ENCODE assay signal across 9 mouse cellular contexts in genomic region chr10:8682900-8683299, GRCm38 (mm10).
A peak's percentile ranks its signal among the peaks of the same experiment; 100 is the strongest.
DNase-seq lines count a peak whose midpoint lies in the region; ATAC-seq and TF ChIP-seq lines count a peak whose summit lies in the region.
"Had no signal": no experiment of that assay in that cellular context is flagged by ENCODE, and none has a peak within 500 bp of the region (broad histone marks: within the 10 kb centered on the region; RNA-seq: fewer than 3 reads in every experiment).

No protein-coding gene starts in this region.

- H3K4me2 ChIP-seq in kidney, embryonic 16.5 days (replicated peaks; ENCODE audit: low read depth, low read length) = no peak overlapping the region
- H3K4me2 ChIP-seq: embryonic facial prominence, embryonic 15.5 days had no signal

- H3K4me1 ChIP-seq in kidney, embryonic 16.5 days (ENCODE audit: insufficient read depth, low read length) = no peaks in the 10 kb centered on the region
- H3K4me1 ChIP-seq in ES-E14 (ENCODE audit: control insufficient read depth in 2 of 2, insufficient read depth in 2 of 2, low read length in 2 of 2, poor library complexity in 1 of 2) = no peaks in the 10 kb centered on the region
- H3K4me1 ChIP-seq: embryonic facial prominence, embryonic 15.5 days had no signal

- H3K9ac ChIP-seq in kidney, embryonic 16.5 days (replicated peaks; ENCODE audit: low read length) = no peak overlapping the region
- no peak overlapping the region for H3K9ac ChIP-seq in ES-E14 (ENCODE audit: insufficient read depth, low read depth, low read length, poor library complexity, severe bottlenecking)
- H3K9ac ChIP-seq: embryonic facial prominence, embryonic 15.5 days had no signal

- H3K27ac ChIP-seq in kidney, embryonic 16.5 days (ENCODE audit: low read length) = no peak overlapping the region
- H3K27ac ChIP-seq in ES-E14 (ENCODE audit: insufficient read depth, low read depth, low read length, poor library complexity, severe bottlenecking) = no peak overlapping the region
- H3K27ac ChIP-seq in layer of hippocampus, adult 2 months = no peak overlapping the region
- H3K27ac ChIP-seq: embryonic facial prominence, embryonic 15.5 days had no signal

- 24% methylated on average over 4 of the region's 4 CpGs for WGBS in kidney, embryonic 16.5 days

- no peak for ATAC-seq in kidney, embryonic 16.5 days (ENCODE audit: low FRiP score, low TSS enrichment)
- peak; percentile 92 for ATAC-seq in megakaryocyte progenitor cell, adult 5-6 weeks (replicated peaks; ENCODE audit: poor library complexity)

- TF ChIP-seq CTCF in layer of hippocampus, adult 2 months (conservative IDR thresholded peaks at IDR 0.05) = peak; percentile 83

- H3K4me3 ChIP-seq in kidney, embryonic 16.5 days (ENCODE audit: low read length) = no peak overlapping the region
- no peak overlapping the region for H3K4me3 ChIP-seq in ES-E14 (ENCODE audit: insufficient read depth in 1 of 2, low read depth in 1 of 2, low read length in 2 of 2, poor library complexity in 1 of 2, severe bottlenecking in 1 of 2)
- no peak overlapping the region for H3K4me3 ChIP-seq in layer of hippocampus, adult 2 months
- H3K4me3 ChIP-seq: embryonic facial prominence, embryonic 15.5 days had no signal

- H3K27me3 ChIP-seq in kidney, embryonic 16.5 days (ENCODE audit: insufficient read depth, low read length) = no peaks in the 10 kb centered on the region
- H3K27me3 ChIP-seq: embryonic facial prominence, embryonic 15.5 days had no signal

- H3K36me3 ChIP-seq in kidney, embryonic 16.5 days (ENCODE audit: insufficient read depth, low read length) = no peaks in the 10 kb centered on the region
- H3K36me3 ChIP-seq in ES-E14 (ENCODE audit: control insufficient read depth, insufficient read depth, low read length, poor library complexity, severe bottlenecking) = no peaks in the 10 kb centered on the region
- H3K36me3 ChIP-seq: embryonic facial prominence, embryonic 15.5 days had no signal

- in situ Hi-C loops in ES-E14 (cut with MboI; ENCODE audit: low sequenced_read_pairs in 2 of 2, unreplicated experiment in 2 of 2) = no loop called here

- DNase-seq in kidney, adult 11 months = peak; percentile 6
- DNase-seq in ES-E14 (ENCODE audit: low read depth, low spot score) = peak; percentile 62
- peak; percentile 13 for DNase-seq in c-Kit-positive CD71-positive TER-119-negative erythroid progenitor cells, embryonic 14.5 days (ENCODE audit: low read depth)
- peak; percentile 22 to 28 for DNase-seq in frontal cortex, postnatal 25 days (ENCODE audit: low spot score in 2 of 2)
- DNase-seq in layer of hippocampus, adult 2 months (ENCODE audit: low spot score in 2 of 2) = peak; percentile 3 to 68
- DNase-seq in thymus, postnatal 0 days (ENCODE audit: low spot score) = peak; percentile 64

- H3K9me3 ChIP-seq in kidney, embryonic 16.5 days (ENCODE audit: low read length) = no peaks in the 10 kb centered on the region
- H3K9me3 ChIP-seq in ES-E14 (ENCODE audit: control insufficient read depth, insufficient read depth, low read depth, low read length) = no peaks in the 10 kb centered on the region
- H3K9me3 ChIP-seq: embryonic facial prominence, embryonic 15.5 days had no signal

TF ChIP-seq in ES-E14, 5 proteins besides CTCF, POLR2A, EP300 and RAD21:
- TF ChIP-seq ZNF384 (IDR thresholded peaks at IDR 0.05; ENCODE audit: low read depth, low read length) = peak; percentile 99
- 0 out of 2 replicates have a peak, but pooled peaks have one; percentile 23 for TF ChIP-seq MAFK (IDR thresholded peaks at IDR 0.05; ENCODE audit: insufficient read depth, low read depth, low read length)
- TF ChIP-seq HCFC1 (IDR thresholded peaks at IDR 0.05; ENCODE audit: borderline replicate concordance, insufficient read depth, low read length) = no peak
- TF ChIP-seq ZC3H11A (IDR thresholded peaks at IDR 0.05; ENCODE audit: borderline replicate concordance, low read depth, low read length) = 0 out of 2 replicates have a peak, but pooled peaks have one; percentile 3
- no peak for TF ChIP-seq CHD2 (IDR thresholded peaks at IDR 0.05; ENCODE audit: low read depth, low read length)

Comparison
In these comparisons a context has a peak if more than half of its experiments do, and no peak if none do; other contexts are left out.
1. DNase-seq: peak in every context shown above with its lines; median percentile 64 in thymus, postnatal 0 days; 62 in ES-E14; 36 in layer of hippocampus, adult 2 months; 25 in frontal cortex, postnatal 25 days; 13 in c-Kit-positive CD71-positive TER-119-negative erythroid progenitor cells, embryonic 14.5 days; 6 in kidney, adult 11 months.